Mouse (Mus musculus): Measurements from ENCODE around the gene Gm29564.
"Not testable (repeated sequence)": the region's sequence is repeated elsewhere in the genome, so short reads cannot be mapped to it uniquely, and the experiment has no call there.

The Gm29564 gene

DNA sequence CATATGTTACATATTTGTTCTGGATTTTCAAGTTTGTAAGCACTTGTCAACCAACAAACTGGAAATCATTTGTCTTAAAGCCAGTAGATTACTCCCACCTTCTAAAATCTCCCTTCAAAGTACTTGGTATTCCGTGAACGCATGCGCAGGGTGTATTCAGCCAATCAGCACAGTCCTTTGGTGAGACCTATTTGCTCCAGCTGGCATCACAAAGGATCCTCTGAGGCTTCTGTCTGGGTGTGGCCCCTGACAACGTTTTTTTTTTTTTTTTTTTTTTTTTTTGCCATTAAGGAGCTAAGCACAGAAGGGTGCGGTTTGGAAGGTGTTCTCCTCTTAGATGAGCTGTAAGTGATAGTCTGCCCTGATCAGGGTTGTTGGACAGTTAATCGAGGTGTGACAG is at the start of gene Gm29564:
Gene Gm29564, plus strand, starts transcription at position 301 of the 400 bp plus-strand sequence.
- not testable (repeated sequence) for DNase-seq (ENCODE audit: low spot score)

Data from testis, postnatal 10 days (tissue).